Mouse (Mus musculus): ENCODE results near the gene Btd. TPM values are rescaled to one million over a fixed set of nuclear protein-coding genes. Genes with fewer than 3 reads are reported as not detected.

The Btd gene
- polyA plus RNA-seq, 1 experiment from 2014 or later, result 19.0 TPM

DNA sequence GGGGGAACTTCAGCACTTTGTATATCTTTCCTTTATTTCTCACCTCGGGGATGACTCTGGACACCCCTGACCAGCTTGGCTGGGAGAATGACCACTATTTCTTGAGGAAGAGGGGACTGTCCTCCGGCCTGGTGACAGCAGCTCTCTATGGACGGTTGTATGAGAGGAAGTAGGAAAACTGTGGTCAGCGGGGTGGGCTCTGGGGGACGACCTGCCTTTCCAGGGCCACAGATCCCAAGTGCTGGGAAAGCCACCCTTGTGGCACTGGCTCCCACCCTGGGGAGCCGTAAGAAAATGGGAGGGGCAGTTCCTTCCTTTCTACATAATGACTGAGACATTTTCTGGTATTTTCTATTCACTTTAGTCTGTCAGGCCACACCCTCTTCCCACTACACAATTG lies 26.9 kb downstream of the Btd start:
- Histone ChIP-seq H3K36me3 (ENCODE audit: control insufficient read depth, insufficient read depth, low read length) (0 out of 2 replicates have a peak, but pooled peaks cover 7% of the 10 kb centered on the region), H3K9ac (ENCODE audit: low read length) (no peak overlapping the region), H3K4me2 (ENCODE audit: low read length) (no peak overlapping the region), H3K27me3 (replicated peaks; ENCODE audit: control insufficient read depth, insufficient read depth, low read length) (no peaks in the 10 kb centered on the region), H3K4me3 (ENCODE audit: low read depth, low read length) (no peak overlapping the region), H3K4me1 (ENCODE audit: control insufficient read depth, insufficient read depth, low read length) (peaks cover 36% of the 10 kb centered on the region), H3K9me3 (replicated peaks; ENCODE audit: control insufficient read depth, low read length) (no peaks in the 10 kb centered on the region), H3K27ac (ENCODE audit: low read depth, low read length) (no peak overlapping the region)
- ATAC-seq (no peak), DNase-seq (ENCODE audit: low spot score) (no peak)
- WGBS, result 92% methylated on average over 6 of the region's 6 CpGs

DNA sequence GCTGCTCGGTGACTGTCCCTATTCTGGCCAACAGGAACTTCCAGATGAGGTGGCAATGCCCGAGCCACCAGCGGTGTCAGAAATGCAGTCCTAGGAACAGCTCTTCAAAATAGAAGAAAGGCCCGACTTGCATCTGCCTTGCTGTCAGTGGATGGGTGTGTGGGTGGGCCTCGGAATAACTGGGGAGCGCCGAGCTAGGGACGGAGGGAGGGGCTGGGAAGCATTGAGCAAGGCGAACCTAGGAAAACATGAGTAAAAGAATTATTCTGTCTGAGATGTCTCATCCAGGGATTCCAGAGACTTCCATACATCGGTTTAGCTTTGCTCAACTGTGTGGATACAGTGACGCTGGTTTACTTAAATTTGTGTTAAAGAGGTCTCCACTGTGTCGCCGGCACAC lies 27.5 kb downstream of the Btd start:
- H3K27ac ChIP-seq (ENCODE audit: low read depth, low read length), result no peak overlapping the region; the same call in 1 of the 2 replicates
- no peak overlapping the region for H3K4me3 ChIP-seq (ENCODE audit: low read depth, low read length)
- no peak overlapping the region for H3K9ac ChIP-seq (ENCODE audit: low read length)

DNA sequence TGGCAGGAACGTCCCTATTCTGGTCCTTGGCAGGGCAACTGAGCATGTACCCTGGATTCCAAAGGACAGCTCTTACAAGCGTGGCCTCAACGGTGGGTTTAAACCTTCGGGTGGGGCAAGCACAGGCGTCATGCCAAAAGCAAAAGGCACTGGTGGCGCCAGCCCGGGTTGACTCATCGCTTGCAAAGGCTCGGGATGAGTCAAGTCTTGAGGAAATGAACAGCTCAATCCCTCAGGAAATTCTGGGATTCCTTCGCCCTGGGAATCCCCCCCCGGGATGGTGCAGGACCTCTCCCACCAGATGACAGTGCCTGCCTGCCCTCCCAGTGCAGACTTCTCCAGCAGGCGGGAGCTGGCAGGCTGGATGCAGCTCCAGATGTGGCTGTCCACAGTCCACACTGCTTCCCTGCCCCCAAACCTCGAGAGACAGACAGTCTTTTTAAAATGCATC lies 28.4 kb downstream of the Btd start:
- Histone ChIP-seq H3K4me2 (ENCODE audit: low read length) (no peak overlapping the region), H3K27ac (ENCODE audit: low read depth, low read length) (peak overlapping the region; percentile 75; the same call in 1 of the 2 replicates), H3K36me3 (ENCODE audit: control insufficient read depth, insufficient read depth, low read length) (0 out of 2 replicates have a peak, but pooled peaks cover 7% of the 10 kb centered on the region), H3K4me3 (ENCODE audit: low read depth, low read length) (no peak overlapping the region), H3K9me3 (replicated peaks; ENCODE audit: control insufficient read depth, low read length) (no peaks in the 10 kb centered on the region), H3K4me1 (ENCODE audit: control insufficient read depth, insufficient read depth, low read length) (peaks cover 23% of the 10 kb centered on the region), H3K9ac (ENCODE audit: low read length) (no peak overlapping the region), H3K27me3 (replicated peaks; ENCODE audit: control insufficient read depth, insufficient read depth, low read length) (no peaks in the 10 kb centered on the region)
- ATAC-seq (peak; percentile 52), DNase-seq (ENCODE audit: low spot score) (peak; percentile 42)
- WGBS, result 62% methylated on average over 13 of the region's 13 CpGs

More for the DNA sequence above, 27.5 kb downstream of the Btd start:
- peaks cover 31% of the 10 kb centered on the region for H3K4me1 ChIP-seq (ENCODE audit: control insufficient read depth, insufficient read depth, low read length)
- no peak for DNase-seq (ENCODE audit: low spot score)
- 86% methylated on average over 13 of the region's 13 CpGs for WGBS
- ATAC-seq, result no peak
- H3K27me3 ChIP-seq (replicated peaks; ENCODE audit: control insufficient read depth, insufficient read depth, low read length), result no peaks in the 10 kb centered on the region
- no peak overlapping the region for H3K4me2 ChIP-seq (ENCODE audit: low read length)
- 0 out of 2 replicates have a peak, but pooled peaks cover 7% of the 10 kb centered on the region for H3K36me3 ChIP-seq (ENCODE audit: control insufficient read depth, insufficient read depth, low read length)
- H3K9me3 ChIP-seq (replicated peaks; ENCODE audit: control insufficient read depth, low read length), result no peaks in the 10 kb centered on the region

DNA sequence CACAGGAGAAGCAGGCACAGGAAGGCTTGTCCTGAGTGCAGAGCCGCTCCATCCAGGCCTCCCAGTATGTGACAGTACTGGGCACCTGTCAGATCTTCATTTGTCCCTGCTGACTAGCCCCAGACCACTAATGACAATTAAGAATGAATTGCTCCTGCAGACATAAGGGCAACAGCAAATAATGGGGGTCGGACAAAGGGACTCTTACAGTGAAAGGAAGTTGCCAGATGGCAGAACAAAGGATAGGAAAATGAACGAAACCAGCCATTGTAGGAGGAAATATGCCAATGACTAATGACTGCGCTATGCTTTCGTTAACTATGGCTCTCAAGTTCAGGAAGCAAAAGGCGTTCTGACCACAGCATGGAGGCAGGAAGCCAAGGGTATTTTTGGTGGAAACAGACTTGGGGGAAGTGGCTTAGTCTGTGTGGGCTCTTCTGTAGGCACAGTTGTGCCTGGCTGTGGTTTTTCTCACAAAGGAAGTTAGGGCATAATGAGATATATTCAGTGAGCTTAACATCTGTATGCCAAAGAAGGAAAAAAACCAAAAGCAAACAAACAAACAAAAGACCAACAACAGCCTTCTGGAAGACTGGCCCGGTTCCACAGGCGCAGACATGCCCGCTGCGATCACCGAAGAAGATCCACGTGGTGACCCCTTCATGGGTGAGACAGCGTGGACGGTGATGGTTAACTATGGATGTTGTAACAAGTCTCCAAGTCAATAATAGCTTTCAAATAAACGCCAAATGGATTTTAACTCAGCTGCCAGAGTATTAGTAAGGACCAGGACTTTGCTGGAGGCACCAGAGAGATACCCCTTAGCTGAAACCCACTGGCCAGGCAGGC lies 29.0 kb downstream of the Btd start:
- no peaks in the 10 kb centered on the region for H3K9me3 ChIP-seq (replicated peaks; ENCODE audit: control insufficient read depth, low read length)

DNA sequence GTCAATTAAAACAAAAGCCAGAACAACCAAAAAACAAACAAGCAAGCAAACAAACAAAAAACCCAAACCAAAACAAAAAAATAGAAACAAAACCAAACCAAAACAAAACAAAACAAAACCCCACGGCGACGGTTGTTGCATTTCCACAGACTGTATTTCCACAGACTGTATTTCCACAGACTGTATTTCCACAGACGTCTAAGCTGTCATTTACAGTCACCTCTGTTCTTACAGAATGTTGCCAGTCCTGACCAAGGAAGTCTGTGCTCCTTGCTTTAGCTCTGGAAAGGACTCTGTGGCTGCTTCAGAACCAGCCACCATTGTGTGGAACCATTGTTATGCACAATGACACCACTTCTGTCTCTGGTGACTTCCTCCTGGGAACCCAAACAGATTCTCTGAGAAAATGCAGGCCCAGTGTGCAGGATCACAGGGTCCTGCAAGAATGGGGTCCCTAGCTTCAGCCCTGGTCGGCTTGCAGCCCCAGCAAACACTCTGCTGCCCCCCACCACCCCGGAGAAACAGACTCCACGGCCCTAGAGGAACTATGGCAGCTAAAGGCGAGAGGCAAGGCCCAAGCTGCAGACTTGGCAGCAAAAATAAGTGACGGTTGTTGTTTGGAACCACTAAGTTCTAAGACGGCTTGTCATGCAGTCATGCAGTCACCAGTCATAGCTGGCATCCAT lies 30.9 kb downstream of the Btd start:
- Histone ChIP-seq H3K9ac (ENCODE audit: low read length) (0 out of 2 replicates have a peak overlapping the region, but pooled peaks have one; percentile 25), H3K36me3 (ENCODE audit: control insufficient read depth, insufficient read depth, low read length) (0 out of 2 replicates have a peak, but pooled peaks cover 7% of the 10 kb centered on the region), H3K4me3 (ENCODE audit: low read depth, low read length) (no peak overlapping the region), H3K9me3 (replicated peaks; ENCODE audit: control insufficient read depth, low read length) (no peaks in the 10 kb centered on the region), H3K27ac (ENCODE audit: low read depth, low read length) (no peak overlapping the region), H3K4me1 (ENCODE audit: control insufficient read depth, insufficient read depth, low read length) (peaks cover 17% of the 10 kb centered on the region), H3K27me3 (replicated peaks; ENCODE audit: control insufficient read depth, insufficient read depth, low read length) (no peaks in the 10 kb centered on the region), H3K4me2 (ENCODE audit: low read length) (no peak overlapping the region)
- ATAC-seq (no peak), DNase-seq (ENCODE audit: low spot score) (no peak)
- WGBS, result 49% methylated on average over 10 of the region's 10 CpGs

More for the DNA sequence above, 29.0 kb downstream of the Btd start:
- Histone ChIP-seq H3K4me2 (ENCODE audit: low read length) (no peak overlapping the region), H3K36me3 (ENCODE audit: control insufficient read depth, insufficient read depth, low read length) (0 out of 2 replicates have a peak, but pooled peaks cover 7% of the 10 kb centered on the region), H3K9ac (ENCODE audit: low read length) (no peak overlapping the region), H3K4me1 (ENCODE audit: control insufficient read depth, insufficient read depth, low read length) (peaks cover 18% of the 10 kb centered on the region), H3K27me3 (replicated peaks; ENCODE audit: control insufficient read depth, insufficient read depth, low read length) (no peaks in the 10 kb centered on the region), H3K4me3 (ENCODE audit: low read depth, low read length) (no peak overlapping the region), H3K27ac (ENCODE audit: low read depth, low read length) (peak overlapping the region; percentile 75)
- ATAC-seq (peak; percentile 78), DNase-seq (ENCODE audit: low spot score) (peak; percentile 81)
- 51% methylated on average over 15 of the region's 15 CpGs for WGBS

DNA sequence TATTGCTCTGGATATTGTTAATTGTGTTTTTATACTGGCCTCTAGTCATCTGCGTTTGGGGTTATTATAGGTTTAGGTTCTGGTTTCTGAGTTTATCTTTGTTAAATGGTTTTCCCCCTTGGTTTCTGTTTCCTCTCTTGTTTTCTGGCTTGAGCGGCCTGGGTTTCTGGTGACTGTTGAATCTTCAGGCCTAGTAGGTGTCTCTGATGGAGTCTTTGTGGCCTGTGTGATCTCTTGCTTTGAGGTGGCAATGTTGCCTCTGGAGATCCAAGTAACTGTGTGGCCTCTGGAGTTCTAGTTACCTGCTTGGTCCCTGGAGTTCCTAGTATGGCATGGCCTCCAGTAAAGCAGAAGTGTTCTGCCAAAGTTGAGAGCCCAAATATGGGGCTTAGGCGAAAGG lies 39.8 kb downstream of the Btd start:
- H3K4me1 ChIP-seq (ENCODE audit: control insufficient read depth, insufficient read depth, low read length), result no peaks in the 10 kb centered on the region
- H3K27me3 ChIP-seq (replicated peaks; ENCODE audit: control insufficient read depth, insufficient read depth, low read length), result no peaks in the 10 kb centered on the region
- ATAC-seq (no peak), DNase-seq (ENCODE audit: low spot score) (no peak)
- 87% methylated on average over 3 of the region's 3 CpGs for WGBS
- H3K36me3 ChIP-seq (ENCODE audit: control insufficient read depth, insufficient read depth, low read length), result no peaks in the 10 kb centered on the region
- H3K9me3 ChIP-seq (replicated peaks; ENCODE audit: control insufficient read depth, low read length), result no peaks in the 10 kb centered on the region
- H3K27ac ChIP-seq (ENCODE audit: low read depth, low read length), result no peak overlapping the region
- H3K9ac ChIP-seq (ENCODE audit: low read length), result no peak overlapping the region
- H3K4me3 ChIP-seq (ENCODE audit: low read depth, low read length), result no peak overlapping the region
- H3K4me2 ChIP-seq (ENCODE audit: low read length), result no peak overlapping the region

DNA sequence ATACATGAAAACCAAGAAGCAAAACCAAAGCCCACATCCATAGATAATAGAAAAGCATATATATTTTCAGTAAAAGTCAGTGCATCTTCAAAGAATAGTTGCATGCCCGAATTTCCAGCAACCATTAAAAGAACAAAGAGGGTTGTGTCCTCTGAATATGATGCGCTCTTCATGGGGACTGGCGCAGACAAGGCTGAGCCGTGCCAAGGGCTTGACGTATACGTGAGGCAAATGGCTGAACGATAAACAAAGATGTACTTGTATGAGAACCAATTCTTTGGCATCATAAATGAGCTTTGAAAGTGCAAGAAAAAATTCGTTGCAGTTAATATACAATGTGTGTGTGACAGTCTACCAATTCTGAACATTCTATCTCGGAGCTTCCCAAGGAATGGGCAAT lies 40.5 kb downstream of the Btd start:
- H3K36me3 ChIP-seq (ENCODE audit: control insufficient read depth, insufficient read depth, low read length), result no peaks in the 10 kb centered on the region
- no peak overlapping the region for H3K27ac ChIP-seq (ENCODE audit: low read depth, low read length)
- no peaks in the 10 kb centered on the region for H3K27me3 ChIP-seq (replicated peaks; ENCODE audit: control insufficient read depth, insufficient read depth, low read length)
- no peak overlapping the region for H3K4me3 ChIP-seq (ENCODE audit: low read depth, low read length)
- H3K9ac ChIP-seq (ENCODE audit: low read length), result no peak overlapping the region
- H3K4me2 ChIP-seq (ENCODE audit: low read length), result no peak overlapping the region
- no peaks in the 10 kb centered on the region for H3K9me3 ChIP-seq (replicated peaks; ENCODE audit: control insufficient read depth, low read length)
- no peak for ATAC-seq
- no peak for DNase-seq (ENCODE audit: low spot score)
- no peaks in the 10 kb centered on the region for H3K4me1 ChIP-seq (ENCODE audit: control insufficient read depth, insufficient read depth, low read length)
- WGBS, result 83% methylated on average over 9 of the region's 9 CpGs

DNA sequence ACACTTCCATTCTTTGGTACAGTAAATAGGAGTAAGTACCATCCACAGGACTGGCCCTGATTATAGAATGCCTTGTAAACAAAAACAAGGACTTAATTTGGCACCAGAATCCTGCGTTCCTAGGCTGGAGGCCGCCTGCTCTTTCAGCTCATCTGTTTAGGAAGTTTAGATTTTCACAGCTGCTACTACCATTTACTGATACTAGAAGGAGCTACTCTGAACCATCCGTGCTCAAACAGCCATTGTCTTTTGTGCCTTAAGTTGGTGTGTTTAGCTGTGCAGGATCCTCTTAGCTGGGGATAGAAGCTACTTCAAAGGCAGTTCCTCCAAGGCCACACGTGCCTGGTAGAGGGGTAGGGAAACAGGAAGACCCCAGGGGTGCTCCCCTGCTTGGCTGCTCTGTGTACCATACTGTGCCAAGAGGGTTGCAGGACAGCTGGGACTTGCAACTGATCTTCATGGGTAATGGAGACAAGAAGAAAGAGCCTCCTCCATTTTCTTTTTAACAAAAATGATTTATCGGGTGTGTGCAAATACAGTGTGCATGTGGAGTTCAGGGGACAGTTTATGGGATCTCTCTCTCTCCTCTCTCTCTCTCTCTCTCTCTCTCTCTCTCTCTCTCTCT lies 41.2 kb downstream of the Btd start:
- Histone ChIP-seq H3K27me3 (replicated peaks; ENCODE audit: control insufficient read depth, insufficient read depth, low read length) (no peaks in the 10 kb centered on the region), H3K9ac (ENCODE audit: low read length) (no peak overlapping the region), H3K4me3 (ENCODE audit: low read depth, low read length) (no peak overlapping the region), H3K4me2 (ENCODE audit: low read length) (no peak overlapping the region), H3K36me3 (ENCODE audit: control insufficient read depth, insufficient read depth, low read length) (no peaks in the 10 kb centered on the region), H3K27ac (ENCODE audit: low read depth, low read length) (no peak overlapping the region), H3K4me1 (ENCODE audit: control insufficient read depth, insufficient read depth, low read length) (no peaks in the 10 kb centered on the region), H3K9me3 (replicated peaks; ENCODE audit: control insufficient read depth, low read length) (no peaks in the 10 kb centered on the region)
- 49% methylated on average over 5 of the region's 5 CpGs for WGBS
- ATAC-seq, result no peak
- DNase-seq (ENCODE audit: low spot score), result no peak
